Mouse (Mus musculus): ENCODE measurements around the gene Marveld1.

Marveld1 gene

GRCm38 (mm10) chr19:42147170-42147768 is at the start of gene Marveld1:
TSS of gene Marveld1 (plus strand) at chr19:42147400.
- peak; percentile 74 for DNase-seq (ENCODE audit: low spot score)

GRCm38 (mm10) chr19:42099406-42099805 is 47.8 kb upstream of the Marveld1 start:
- no peak for DNase-seq (ENCODE audit: low spot score)

- no peak for DNase-seq (ENCODE audit: low spot score)
Measured at GRCm38 (mm10) chr19:42104681-42105080, 42.5 kb upstream of the Marveld1 start.

- no peak for DNase-seq (ENCODE audit: low spot score)
Measured at GRCm38 (mm10) chr19:42115783-42116335, 31.3 kb upstream of the Marveld1 start.

GRCm38 (mm10) chr19:42118142-42118541 is 29.1 kb upstream of the Marveld1 start:
- no peak for DNase-seq (ENCODE audit: low spot score)

GRCm38 (mm10) chr19:42118596-42118995 is 28.6 kb upstream of the Marveld1 start:
- no peak for DNase-seq (ENCODE audit: low spot score)

GRCm38 (mm10) chr19:42120451-42120850 is 26.7 kb upstream of the Marveld1 start:
- no peak for DNase-seq (ENCODE audit: low spot score)

- no peak for DNase-seq (ENCODE audit: low spot score)
Measured at GRCm38 (mm10) chr19:42124684-42125083, 22.5 kb upstream of the Marveld1 start.

- no peak for DNase-seq (ENCODE audit: low spot score)
Measured at GRCm38 (mm10) chr19:42125501-42126218, 21.5 kb upstream of the Marveld1 start.

GRCm38 (mm10) chr19:42126219-42126605 is 21.0 kb upstream of the Marveld1 start:
- no peak for DNase-seq (ENCODE audit: low spot score)

GRCm38 (mm10) chr19:42127024-42127423 is 20.2 kb upstream of the Marveld1 start:
- no peak for DNase-seq (ENCODE audit: low spot score)

- DNase-seq (ENCODE audit: low spot score), result peak; percentile 21
Measured at GRCm38 (mm10) chr19:42128052-42128740, 19.0 kb upstream of the Marveld1 start.

GRCm38 (mm10) chr19:42128787-42129508 is 18.3 kb upstream of the Marveld1 start, which contains the start of gene Avpi1:
TSS of gene Avpi1 (minus strand) at chr19:42129059.
- DNase-seq (ENCODE audit: low spot score), result peak; percentile 99

- DNase-seq (ENCODE audit: low spot score), result no peak
Measured at GRCm38 (mm10) chr19:42129509-42130293, 17.5 kb upstream of the Marveld1 start.

- DNase-seq (ENCODE audit: low spot score), result no peak
Measured at GRCm38 (mm10) chr19:42130294-42130606, 16.9 kb upstream of the Marveld1 start.

- no peak for DNase-seq (ENCODE audit: low spot score)
Measured at GRCm38 (mm10) chr19:42131101-42131500, 16.1 kb upstream of the Marveld1 start.

GRCm38 (mm10) chr19:42135070-42135469 is 12.1 kb upstream of the Marveld1 start:
- DNase-seq (ENCODE audit: low spot score), result no peak

- DNase-seq (ENCODE audit: low spot score), result no peak
Measured at GRCm38 (mm10) chr19:42136126-42136525, 11.1 kb upstream of the Marveld1 start.

- no peak for DNase-seq (ENCODE audit: low spot score)
Measured at GRCm38 (mm10) chr19:42137167-42137672, 10.0 kb upstream of the Marveld1 start.

GRCm38 (mm10) chr19:42138517-42139285 is 8.5 kb upstream of the Marveld1 start:
- DNase-seq (ENCODE audit: low spot score), result no peak
